Mouse (Mus musculus) forebrain, postnatal 0 days (tissue): Measurements from ENCODE around the gene Pheta1. TPM values are rescaled to one million over a fixed set of nuclear protein-coding genes. Genes with fewer than 3 reads are reported as not detected.

Experiments used
- ATAC-seq: fragments of 200-750 bp; cut with Nextera tagmentation; 2 replicates; pipeline ENCODE4 v1.8.0; 2017; ENCODE audit warnings: mild to moderate bottlenecking, moderate library complexity
- DNase-seq: peaks from one replicate; pipeline ENCODE4 v3.0.0-alpha.2; 2015
- H3K27ac ChIP-seq: fragments of 300-500 bp; sonication (generic); 2 replicates; pipeline ENCODE4 v1.5.1; 2014; ENCODE audit warnings: low read depth, mild to moderate bottlenecking, antibody characterized with exemption, low read length, moderate library complexity, mixed read lengths
- H3K27me3 ChIP-seq: fragments of 300-500 bp; sonication (generic); 2 replicates; pipeline ENCODE4 v1.6.1; 2014; ENCODE audit warnings: mild to moderate bottlenecking, low read length, mixed read lengths; ENCODE audit not compliant: insufficient read depth
- H3K36me3 ChIP-seq: fragments of 300-500 bp; sonication (generic); 2 replicates; pipeline ENCODE4 v1.6.1; 2014; ENCODE audit warnings: mild to moderate bottlenecking, moderate library complexity; ENCODE audit not compliant: insufficient read depth
- H3K4me1 ChIP-seq: fragments of 300-500 bp; sonication (generic); 2 replicates; pipeline ENCODE4 v1.6.1; 2014; ENCODE audit warnings: antibody characterized with exemption; ENCODE audit not compliant: insufficient read depth
- H3K4me2 ChIP-seq: fragments of 300-500 bp; sonication (generic); 2 replicates; pipeline ENCODE4 v1.6.1; 2014; ENCODE audit warnings: low read depth, mild to moderate bottlenecking, moderate library complexity
- H3K4me3 ChIP-seq: fragments of 300-500 bp; sonication (generic); 2 replicates; pipeline ENCODE4 v1.5.1; 2014; ENCODE audit warnings: low read depth, low read length, mixed read lengths
- H3K9ac ChIP-seq: fragments of 300-500 bp; sonication (generic); 2 replicates; pipeline ENCODE4 v1.6.1; 2014; ENCODE audit warnings: mild to moderate bottlenecking
- H3K9me3 ChIP-seq: fragments of 300-500 bp; sonication (generic); 2 replicates; pipeline ENCODE4 v1.6.1; 2016; ENCODE audit warnings: low read length
- CTCF ChIP-seq: sonication (generic); IDR thresholded peaks from 2 replicates; pipeline ENCODE4 v1.5.1; 2016; ENCODE audit warnings: antibody characterized with exemption, control low read depth, low read depth
- WGBS: fragments of 180-500 bp; shearing (Covaris S2); extraction: QIAGEN DNeasy Blood & Tissue Kit; methylation state at CpG from one replicate; pipeline ENCODE4 v1.1.7; 2014; 5-methylcytosine and 5-hydroxymethylcytosine counted together
- polyA plus RNA-seq: library from polyadenylated mRNA; unstranded; fragments of >200 nt; fragmentation: Nextera tagmentation; extraction: Ambion mirVana; gene quantifications from 2 replicates; pipeline ENCODE4 v1.2.1, GENCODE M21; 2015
- total RNA-seq: library from RNA; depleted of rRNA; stranded (reverse); fragments of >200 nt; gene quantifications from 2 replicates; pipeline ENCODE4 v1.2.3, GENCODE M21; 2014

Pheta1 gene
- total and polyA plus RNA-seq, 2 experiments from 2014 or later, result 36.3 to 49.7 TPM

DNA sequence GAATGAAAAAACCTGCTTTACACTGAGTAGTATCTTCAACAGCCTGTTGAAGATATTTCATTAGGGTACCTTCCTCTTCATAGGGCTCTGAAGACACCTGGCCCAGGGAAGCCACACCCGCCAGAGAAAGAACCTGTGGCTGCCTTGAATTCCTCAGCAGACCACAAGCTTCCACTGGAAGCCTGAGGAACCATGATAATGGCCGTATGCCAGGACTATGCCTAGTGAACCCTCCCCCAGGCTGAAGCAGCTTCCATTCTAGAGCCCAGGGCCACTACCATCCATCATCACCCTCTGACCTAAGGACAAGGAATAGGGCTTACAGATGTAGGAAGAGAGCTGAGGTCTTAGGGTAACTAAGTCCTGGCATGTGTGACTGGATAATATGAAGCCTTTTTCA is 28.6 kb upstream of the Pheta1 start:
- Histone ChIP-seq H3K9me3 (no peaks in the 10 kb centered on the region), H3K27ac (no peak overlapping the region), H3K4me2 (no peak overlapping the region), H3K27me3 (no peaks in the 10 kb centered on the region), H3K36me3 (peaks cover 56% of the 10 kb centered on the region), H3K4me3 (no peak overlapping the region), H3K9ac (no peak overlapping the region), H3K4me1 (no peaks in the 10 kb centered on the region)
- no peak for TF ChIP-seq CTCF
- WGBS, result 87% methylated on average over 2 of the region's 2 CpGs
- DNase-seq, result no peak
- ATAC-seq, result no peak

DNA sequence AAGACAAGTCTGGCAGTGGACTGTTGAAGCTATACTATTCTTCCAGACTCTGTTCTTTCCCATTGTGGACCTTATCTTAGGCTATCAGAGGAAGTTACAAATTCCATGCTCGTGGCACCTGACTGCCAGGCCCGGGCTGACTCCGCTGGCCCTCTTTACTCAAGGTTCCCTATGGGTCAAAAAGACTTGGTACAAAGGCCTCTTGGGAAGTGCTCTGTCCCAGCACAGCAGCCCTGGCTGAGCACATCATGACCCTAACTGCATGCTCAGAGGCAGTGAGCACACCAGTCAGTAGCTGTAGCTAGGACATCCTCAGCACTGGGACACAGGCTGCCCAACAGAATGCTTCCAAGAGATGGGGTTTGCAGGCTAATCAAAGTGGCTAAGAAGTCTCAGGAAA is 28.1 kb upstream of the Pheta1 start:
- Histone ChIP-seq H3K4me1 (no peaks in the 10 kb centered on the region), H3K9me3 (no peaks in the 10 kb centered on the region), H3K4me2 (no peak overlapping the region), H3K36me3 (peaks cover 51% of the 10 kb centered on the region), H3K27me3 (no peaks in the 10 kb centered on the region), H3K4me3 (no peak overlapping the region), H3K9ac (no peak overlapping the region), H3K27ac (no peak overlapping the region)
- no peak for TF ChIP-seq CTCF
- no peak for DNase-seq
- ATAC-seq, result no peak
- WGBS, result 91% methylated on average over 3 of the region's 3 CpGs

DNA sequence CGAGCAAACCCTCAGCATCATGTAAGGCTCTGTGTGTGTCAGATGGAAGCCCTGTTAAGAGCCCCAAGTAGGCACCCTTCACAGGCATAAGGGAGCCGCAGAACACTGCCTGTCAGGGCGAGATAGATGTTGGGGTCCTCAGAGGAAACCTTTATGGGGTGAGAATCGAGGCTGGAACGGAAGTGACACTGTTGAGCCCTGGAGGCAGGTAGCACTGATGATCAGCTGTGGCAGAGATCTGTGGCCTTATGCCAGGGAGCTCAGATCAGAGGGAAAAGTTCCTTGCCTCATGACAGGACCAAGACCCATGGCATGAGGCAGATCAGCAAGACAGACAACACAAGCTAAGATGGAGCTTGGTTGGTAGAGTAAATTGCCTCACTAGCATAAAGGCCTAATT is 27.7 kb upstream of the Pheta1 start:
- H3K36me3 ChIP-seq, result peaks cover 47% of the 10 kb centered on the region

DNA sequence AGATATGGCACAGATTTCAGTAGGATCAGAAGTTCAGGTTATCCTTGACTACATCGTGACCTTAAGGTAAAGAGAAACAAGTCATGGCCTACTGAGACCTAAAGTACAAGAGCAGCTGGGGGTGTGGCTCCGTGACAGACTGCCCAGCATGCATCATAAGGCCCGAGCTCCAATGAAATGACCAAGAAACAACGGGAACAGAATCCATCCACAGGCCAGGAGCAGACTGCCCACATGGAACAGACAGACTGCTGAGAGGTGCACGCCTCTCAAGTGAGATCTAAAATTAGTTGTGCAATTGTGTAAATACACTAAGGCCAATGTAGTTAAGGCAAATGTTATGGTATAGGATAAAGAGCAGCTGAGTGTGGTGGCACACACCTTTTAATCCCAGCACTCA is 27.2 kb upstream of the Pheta1 start:
- H3K4me2 ChIP-seq, result no peak overlapping the region
- ATAC-seq, result no peak
- DNase-seq, result no peak
- WGBS, result 74% methylated on average over 5 of the region's 5 CpGs
- no peak overlapping the region for H3K4me3 ChIP-seq
- no peak overlapping the region for H3K9ac ChIP-seq
- H3K4me1 ChIP-seq, result no peaks in the 10 kb centered on the region
- no peak overlapping the region for H3K27ac ChIP-seq
- no peaks in the 10 kb centered on the region for H3K27me3 ChIP-seq
- peaks cover 43% of the 10 kb centered on the region for H3K36me3 ChIP-seq
- no peaks in the 10 kb centered on the region for H3K9me3 ChIP-seq
- TF ChIP-seq CTCF, result no peak

More for the DNA sequence above, 27.7 kb upstream of the Pheta1 start:
- no peaks in the 10 kb centered on the region for H3K4me1 ChIP-seq
- H3K27ac ChIP-seq, result no peak overlapping the region
- 92% methylated on average over 5 of the region's 5 CpGs for WGBS
- no peaks in the 10 kb centered on the region for H3K27me3 ChIP-seq
- DNase-seq (no peak), ATAC-seq (no peak)
- no peak overlapping the region for H3K9ac ChIP-seq
- no peak for TF ChIP-seq CTCF
- H3K9me3 ChIP-seq, result no peaks in the 10 kb centered on the region
- no peak overlapping the region for H3K4me2 ChIP-seq
- no peak overlapping the region for H3K4me3 ChIP-seq

DNA sequence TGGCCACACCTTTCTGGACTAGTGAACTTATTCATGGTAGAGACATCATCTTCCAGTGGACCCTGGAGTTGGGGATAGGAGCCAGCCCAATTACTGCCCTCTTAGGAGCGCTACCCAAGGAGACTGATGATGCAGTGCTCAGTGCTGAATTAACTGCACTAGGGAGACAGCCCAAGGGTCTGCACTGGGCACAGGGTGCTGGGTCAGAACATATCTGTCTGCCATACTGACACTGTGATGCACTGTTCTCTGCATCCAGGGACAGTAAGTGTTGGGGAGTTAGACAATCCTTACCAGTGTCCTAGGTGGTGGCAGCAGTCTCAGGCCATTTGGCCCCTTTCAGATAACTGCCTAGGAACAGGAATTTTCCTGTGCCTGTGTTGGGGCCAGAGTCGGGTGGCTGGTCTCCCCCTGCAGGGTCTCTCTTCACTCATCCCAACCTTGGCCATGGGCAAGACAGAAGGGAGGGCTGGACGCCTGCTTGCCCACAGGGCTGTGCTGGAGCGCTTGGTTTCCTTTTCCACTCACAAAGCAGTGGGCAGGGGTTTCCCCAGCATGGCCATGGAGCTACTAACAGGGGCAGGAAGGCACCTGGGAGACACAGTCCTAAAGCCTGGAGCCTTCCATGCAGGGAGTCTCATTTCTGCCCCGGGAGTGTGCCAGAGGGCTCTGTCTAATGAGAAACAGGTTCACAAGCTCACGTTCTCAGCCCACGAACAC is 25.8 kb upstream of the Pheta1 start:
- peaks cover 29% of the 10 kb centered on the region for H3K36me3 ChIP-seq
- no peak overlapping the region for H3K4me3 ChIP-seq
- H3K4me2 ChIP-seq, result no peak overlapping the region
- no peaks in the 10 kb centered on the region for H3K27me3 ChIP-seq
- H3K9me3 ChIP-seq, result no peaks in the 10 kb centered on the region
- TF ChIP-seq CTCF, result no peak
- H3K9ac ChIP-seq, result no peak overlapping the region
- no peak overlapping the region for H3K27ac ChIP-seq
- no peaks in the 10 kb centered on the region for H3K4me1 ChIP-seq
- DNase-seq (no peak), ATAC-seq (no peak)
- WGBS, result 73% methylated on average over 7 of the region's 7 CpGs

DNA sequence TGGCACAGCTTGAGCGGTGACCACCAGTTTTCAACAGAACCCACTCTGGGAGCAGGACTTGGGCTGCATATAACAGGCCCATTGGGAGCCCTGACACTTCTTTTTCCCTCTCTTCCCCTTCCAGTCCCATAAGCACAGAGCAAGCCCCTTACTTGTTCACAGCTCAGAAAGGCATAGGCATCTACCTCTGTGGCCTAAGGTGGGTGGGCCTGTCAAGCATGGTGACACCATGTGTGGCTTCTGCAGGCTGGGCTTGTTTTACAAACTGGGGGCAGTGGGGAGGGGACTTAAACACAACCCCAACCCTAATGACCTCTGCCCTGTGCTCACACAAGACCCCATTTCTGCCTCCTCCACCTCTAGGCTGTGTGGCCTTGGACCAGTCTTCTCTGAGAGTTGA is 25.1 kb upstream of the Pheta1 start:
- WGBS, result 95% methylated on average over 1 of the region's 1 CpGs
- no peaks in the 10 kb centered on the region for H3K4me1 ChIP-seq
- TF ChIP-seq CTCF, result no peak
- H3K36me3 ChIP-seq, result peaks cover 21% of the 10 kb centered on the region
- no peak for ATAC-seq
- no peak for DNase-seq
- H3K9me3 ChIP-seq, result no peaks in the 10 kb centered on the region
- no peak overlapping the region for H3K4me3 ChIP-seq
- no peak overlapping the region for H3K27ac ChIP-seq
- H3K27me3 ChIP-seq, result no peaks in the 10 kb centered on the region
- H3K4me2 ChIP-seq, result no peak overlapping the region
- no peak overlapping the region for H3K9ac ChIP-seq

DNA sequence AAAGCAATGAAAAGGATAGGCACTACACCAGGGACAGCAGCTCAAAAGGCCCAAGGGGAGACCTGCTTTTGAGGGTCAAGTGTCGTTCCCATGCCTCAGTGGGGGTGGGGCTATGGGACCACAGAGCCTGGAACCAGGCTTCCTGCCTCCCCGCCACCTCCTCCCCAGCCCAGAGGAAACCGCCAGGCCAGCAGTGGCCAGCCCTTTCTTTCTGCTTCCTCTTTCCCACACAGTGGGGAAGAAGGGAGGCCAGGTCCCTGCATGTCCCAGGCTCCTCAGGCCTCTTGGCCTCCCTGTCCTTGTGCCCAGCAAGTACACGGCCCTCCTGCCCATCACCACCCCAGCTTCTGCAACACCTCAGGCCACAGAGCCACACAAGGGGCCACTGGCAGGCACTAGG is 24.7 kb upstream of the Pheta1 start:
- Histone ChIP-seq H3K9me3 (no peaks in the 10 kb centered on the region), H3K4me3 (no peak overlapping the region), H3K27me3 (no peaks in the 10 kb centered on the region), H3K4me1 (0 out of 2 replicates have a peak, but pooled peaks cover under 1% of the 10 kb centered on the region), H3K27ac (no peak overlapping the region), H3K36me3 (peaks cover 17% of the 10 kb centered on the region), H3K4me2 (no peak overlapping the region), H3K9ac (no peak overlapping the region)
- DNase-seq, result no peak
- no peak for ATAC-seq
- no peak for TF ChIP-seq CTCF
- 70% methylated on average over 3 of the region's 4 CpGs for WGBS
